ENCODE assay signal across 21 mouse cellular contexts in genomic region chr9:79645757-79646156, GRCm38 (mm10).
DNase-seq lines count a peak whose midpoint lies in the region; ATAC-seq and TF ChIP-seq lines count a peak whose summit lies in the region.
"Had no signal": no experiment of that assay in that cellular context is flagged by ENCODE, and none has a peak within 500 bp of the region (broad histone marks: within the 10 kb centered on the region; RNA-seq: fewer than 3 reads in every experiment).

No protein-coding gene starts in this region.

- ATAC-seq in lung, embryonic 16.5 days (ENCODE audit: low read depth) = peak; percentile 81
- ATAC-seq: forebrain, embryonic 15.5 days; inflammation-experienced regulatory T-cells, adult 6 months; liver, embryonic 12.5 days had no signal

- no peaks in the 10 kb centered on the region for H3K36me3 ChIP-seq in lung, embryonic 16.5 days (ENCODE audit: control insufficient read depth, insufficient read depth, low read length)
- H3K36me3 ChIP-seq: forebrain, embryonic 15.5 days; G1E; liver, embryonic 12.5 days; midbrain, embryonic 12.5 days had no signal

- WGBS in lung, embryonic 16.5 days = 46% methylated on average over 3 of the region's 3 CpGs

- no peaks in the 10 kb centered on the region for H3K9me3 ChIP-seq in lung, embryonic 16.5 days (ENCODE audit: control insufficient read depth, low read length)
- H3K9me3 ChIP-seq: forebrain, embryonic 15.5 days; G1E; liver, embryonic 12.5 days; midbrain, embryonic 12.5 days had no signal

- DNase-seq in kidney, adult 11 months = peak; percentile 16
- DNase-seq in kidney, adult 18-20 months = no peak
- DNase-seq in lung, adult 18-20 months = no peak
- peak; percentile 46 for DNase-seq in brain, embryonic 14.5 days (ENCODE audit: low read depth)
- peak; percentile 31 for DNase-seq in kidney, postnatal 14 days
- no peak for DNase-seq in cerebellum, adult 11 months
- DNase-seq: adrenal gland, adult 2 months; cerebellum, adult 11-12 months; cerebellum, postnatal 36 days; heart, adult 11 months; heart, postnatal 4 days; right cerebral cortex, postnatal 4 days; thymus, postnatal 36 days had no signal

- H3K9ac ChIP-seq in lung, embryonic 16.5 days (ENCODE audit: low read length) = no peak overlapping the region
- H3K9ac ChIP-seq: forebrain, embryonic 15.5 days; liver, embryonic 12.5 days; midbrain, embryonic 12.5 days had no signal

- no peak overlapping the region for H3K4me3 ChIP-seq in lung, embryonic 16.5 days (ENCODE audit: low read length)
- H3K4me3 ChIP-seq: forebrain, embryonic 15.5 days; layer of hippocampus, adult 2 months; liver, embryonic 12.5 days; midbrain, embryonic 12.5 days; myocyte had no signal

- no peak for TF ChIP-seq POLR2A in brain, embryonic 14.5 days (IDR thresholded peaks at IDR 0.05; ENCODE audit: borderline replicate concordance, extremely low read depth, insufficient read depth, insufficient read length, poor library complexity, severe bottlenecking)

- no peak overlapping the region for H3K4me2 ChIP-seq in lung, embryonic 16.5 days (ENCODE audit: low read depth, low read length)
- H3K4me2 ChIP-seq: forebrain, embryonic 15.5 days; liver, embryonic 12.5 days; midbrain, embryonic 12.5 days had no signal

- TF ChIP-seq CTCF in brain, embryonic 14.5 days (IDR thresholded peaks at IDR 0.05; ENCODE audit: borderline replicate concordance, extremely low read depth, insufficient read depth, insufficient read length) = no peak

- H3K4me1 ChIP-seq in lung, embryonic 16.5 days (replicated peaks; ENCODE audit: control insufficient read depth, insufficient read depth, low read length) = no peaks in the 10 kb centered on the region
- H3K4me1 ChIP-seq: forebrain, embryonic 15.5 days; liver, embryonic 12.5 days; midbrain, embryonic 12.5 days had no signal

- no peaks in the 10 kb centered on the region for H3K27me3 ChIP-seq in lung, embryonic 16.5 days (ENCODE audit: control insufficient read depth, insufficient read depth, low read depth, low read length)
- H3K27me3 ChIP-seq: forebrain, embryonic 15.5 days; liver, embryonic 12.5 days; midbrain, embryonic 12.5 days had no signal

- H3K27ac ChIP-seq in lung, embryonic 16.5 days (ENCODE audit: low read length) = peak overlapping the region; percentile 47; the same call in 1 of the 2 replicates
- H3K27ac ChIP-seq: forebrain, embryonic 15.5 days; layer of hippocampus, adult 2 months; liver, embryonic 12.5 days; midbrain, embryonic 12.5 days had no signal

Comparison
In these comparisons a context has a peak if more than half of its experiments do, and no peak if none do; other contexts are left out.
1. DNase-seq: peak in kidney, adult 11 months (single experiment), brain, embryonic 14.5 days (single experiment) and kidney, postnatal 14 days (single experiment); none in kidney, adult 18-20 months (single experiment), lung, adult 18-20 months (0 of 2) and cerebellum, adult 11 months (single experiment).